Mouse (Mus musculus): Measurements from ENCODE around the gene Ndufs2.

- TF ChIP-seq CTCF (IDR thresholded peaks at IDR 0.05; ENCODE audit: low read depth, low read length): no peak
- TF ChIP-seq POLR2A (IDR thresholded peaks at IDR 0.05; ENCODE audit: extremely low read depth, insufficient read depth, low read length): no peak
These were observed 58.9 kb downstream of the Ndufs2 start for GRCm38 (mm10) chr1:171192283-171192682.

All from liver, adult 2 months (tissue).